Mouse (Mus musculus) heart, adult 2 months (tissue): Measurements from ENCODE around the gene Osbpl2.
"Not testable (repeated sequence)": the region's sequence is repeated elsewhere in the genome, so short reads cannot be mapped to it uniquely, and the experiment has no call there.

ENCODE experiments used
- CTCF ChIP-seq: fragments of 200-600 bp; IDR thresholded peaks from 2 replicates; pipeline ENCODE4 v1.8.1; 2022; ENCODE audit warnings: antibody characterized with exemption, mild to moderate bottlenecking, moderate library complexity
- EP300 ChIP-seq: fragments of 200-500 bp; IDR thresholded peaks from 2 replicates; pipeline ENCODE4 v1.6.1; 2011; ENCODE audit warnings: low read depth, low read length, control low read depth; ENCODE audit not compliant: insufficient read depth
- POLR2A ChIP-seq: fragments of 200-500 bp; IDR thresholded peaks from 2 replicates; pipeline ENCODE4 v1.6.1; 2011; ENCODE audit warnings: mild to moderate bottlenecking, low read depth, low read length, control low read depth; ENCODE audit not compliant: insufficient read depth

- not testable (repeated sequence) for TF ChIP-seq CTCF, POLR2A, EP300
Observed at GRCm38 (mm10) chr2:180173711-180174110, 54.6 kb downstream of the Osbpl2 start.
